Mouse (Mus musculus) liver, adult 2 months (tissue): ENCODE data around the gene Tob1. TPM values are rescaled to one million over a fixed set of nuclear protein-coding genes. Genes with fewer than 3 reads are reported as not detected.

Source experiments
- DNase-seq: peaks from one replicate; pipeline ENCODE4 v3.0.0-alpha.2; 2011; ENCODE audit warnings: low read depth, low spot score; ENCODE audit errors: extremely low read depth
- H3K27ac ChIP-seq: fragments of 200-500 bp; replicated peaks from 2 replicates; pipeline ENCODE4 v1.5.1; 2012; ENCODE audit warnings: low read depth, mild to moderate bottlenecking, control low read depth, inconsistent platforms, low read length; ENCODE audit not compliant: insufficient read depth
- H3K27me3 ChIP-seq: fragments of 200-500 bp; 2 replicates; pipeline ENCODE4 v1.6.1; 2012; ENCODE audit warnings: mild to moderate bottlenecking, moderate library complexity, low read length, inconsistent platforms; ENCODE audit not compliant: control insufficient read depth, insufficient read depth
- H3K36me3 ChIP-seq: fragments of 200-500 bp; 2 replicates; pipeline ENCODE4 v1.6.1; 2012; ENCODE audit warnings: low read length, inconsistent platforms; ENCODE audit not compliant: control insufficient read depth, insufficient read depth
- H3K4me1 ChIP-seq: fragments of 200-500 bp; 2 replicates; pipeline ENCODE4 v1.6.1; 2011; ENCODE audit warnings: low read length; ENCODE audit not compliant: control insufficient read depth, insufficient read depth
- H3K4me3 ChIP-seq: fragments of 200-500 bp; 2 replicates; pipeline ENCODE4 v1.5.1; 2011; ENCODE audit warnings: low read depth, mild to moderate bottlenecking, control low read depth, low read length, moderate library complexity; ENCODE audit not compliant: insufficient read depth
- H3K79me2 ChIP-seq: fragments of 200-500 bp; 2 replicates; pipeline ENCODE4 v1.6.1; 2012; ENCODE audit warnings: inconsistent platforms, mild to moderate bottlenecking, low read length, moderate library complexity; ENCODE audit not compliant: control insufficient read depth, insufficient read depth
- H3K9ac ChIP-seq: fragments of 200-500 bp; 2 replicates; pipeline ENCODE4 v1.6.1; 2012; ENCODE audit warnings: low read depth, mild to moderate bottlenecking, control low read depth, inconsistent platforms, low read length
- CTCF ChIP-seq: fragments of 200-500 bp; IDR thresholded peaks from 2 replicates; pipeline ENCODE4 v1.5.1; 2011; ENCODE audit warnings: low read depth, low read length, control low read depth
- POLR2A ChIP-seq: fragments of 200-500 bp; IDR thresholded peaks from 2 replicates; pipeline ENCODE4 v1.6.1; 2011; ENCODE audit warnings: low read length, control low read depth; ENCODE audit not compliant: insufficient read depth; ENCODE audit errors: extremely low read depth
- WGBS: fragments of 180-500 bp; shearing (Covaris S2); methylation state at CpG from one replicate; pipeline ENCODE4 v1.1.7; 2018; 5-methylcytosine and 5-hydroxymethylcytosine counted together
- polyA plus RNA-seq: library from polyadenylated mRNA; depleted of rRNA; stranded (reverse); fragments of >200 nt; gene quantifications from 2 replicates; pipeline ENCODE4 v1.2.3, GENCODE M21; 2012
- total RNA-seq: library from RNA; depleted of rRNA; stranded (reverse); fragments of >200 nt; gene quantifications from 2 replicates; pipeline ENCODE4 v1.2.3, GENCODE M21; 2014

Gene Tob1
- total and polyA plus RNA-seq, 2 experiments = 39.9 to 47.1 TPM

DNA sequence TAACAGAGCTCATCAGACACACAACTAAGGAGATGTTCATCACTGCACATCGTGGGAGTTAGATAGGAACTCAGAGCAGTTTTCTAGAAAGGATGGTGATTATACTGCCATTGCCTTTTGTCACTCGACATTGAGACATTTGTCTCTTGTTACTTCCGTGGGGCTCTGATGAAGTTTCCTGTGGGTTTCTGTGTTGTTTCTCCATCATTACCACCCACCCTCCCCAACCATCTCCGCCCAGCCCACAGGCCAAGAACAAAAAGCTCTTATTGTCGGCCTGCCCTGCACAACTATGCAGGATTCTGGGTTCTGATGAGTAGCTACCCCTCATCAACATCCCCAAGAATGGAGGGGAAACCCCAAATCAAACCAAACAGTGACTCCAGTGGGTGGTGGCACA, 41.7 kb upstream of the Tob1 start:
- H3K79me2 ChIP-seq = no peaks in the 10 kb centered on the region
- peaks cover 17% of the 10 kb centered on the region for H3K4me1 ChIP-seq
- WGBS = 78% methylated on average over 5 of the region's 5 CpGs
- H3K36me3 ChIP-seq = no peaks in the 10 kb centered on the region
- no peak for TF ChIP-seq POLR2A
- TF ChIP-seq CTCF = no peak
- DNase-seq = no peak
- H3K27me3 ChIP-seq = no peaks in the 10 kb centered on the region
- no peak overlapping the region for H3K9ac ChIP-seq
- H3K4me3 ChIP-seq = no peak overlapping the region
- no peak overlapping the region for H3K27ac ChIP-seq

DNA sequence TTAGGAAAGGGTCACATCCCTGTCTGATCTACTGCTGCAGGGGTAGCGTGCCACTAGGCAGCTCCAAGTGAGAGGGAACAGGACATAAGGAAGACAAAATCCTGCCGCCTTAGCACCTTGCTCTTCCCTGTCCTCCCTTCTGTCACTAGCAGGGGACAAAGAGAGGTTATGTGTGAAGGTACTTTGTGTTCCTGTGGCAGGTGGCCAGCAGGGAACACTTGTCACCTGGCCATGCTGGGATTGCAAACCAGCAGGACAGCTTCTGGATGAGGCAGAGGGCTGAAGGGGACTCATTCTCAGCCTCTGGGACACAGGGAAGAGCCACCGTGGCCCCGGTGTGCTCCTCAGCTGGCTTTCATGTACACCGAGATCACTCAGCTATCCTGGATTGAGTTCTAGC, 39.6 kb upstream of the Tob1 start:
- no peaks in the 10 kb centered on the region for H3K79me2 ChIP-seq
- TF ChIP-seq POLR2A = no peak
- no peak overlapping the region for H3K9ac ChIP-seq
- WGBS = 74% methylated on average over 5 of the region's 5 CpGs
- peaks cover 8% of the 10 kb centered on the region for H3K4me1 ChIP-seq
- no peak overlapping the region for H3K4me3 ChIP-seq
- H3K27ac ChIP-seq = no peak overlapping the region
- DNase-seq = peak; percentile 77
- no peaks in the 10 kb centered on the region for H3K27me3 ChIP-seq
- H3K36me3 ChIP-seq = no peaks in the 10 kb centered on the region

DNA sequence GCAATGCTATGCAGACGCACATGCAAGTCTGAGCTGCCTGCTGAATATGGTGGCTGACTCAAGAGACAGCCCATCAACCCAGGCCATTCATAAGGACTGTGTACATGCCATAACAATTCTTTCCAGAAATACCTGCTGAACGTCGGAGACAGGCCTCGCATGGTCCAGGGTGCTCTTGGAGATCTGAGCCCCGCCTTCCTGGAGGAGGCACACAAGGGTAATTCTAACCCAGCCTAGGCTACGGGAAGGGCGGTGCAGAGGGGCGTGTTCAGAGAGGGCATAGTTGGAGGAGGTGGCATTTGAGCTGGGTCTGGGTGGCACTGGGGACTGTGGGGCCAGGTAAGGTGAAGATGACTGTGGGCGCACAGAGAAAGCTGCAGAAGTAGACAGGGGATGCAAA, 39.1 kb upstream of the Tob1 start:
- Histone ChIP-seq H3K9ac (no peak overlapping the region), H3K4me3 (no peak overlapping the region)

DNA sequence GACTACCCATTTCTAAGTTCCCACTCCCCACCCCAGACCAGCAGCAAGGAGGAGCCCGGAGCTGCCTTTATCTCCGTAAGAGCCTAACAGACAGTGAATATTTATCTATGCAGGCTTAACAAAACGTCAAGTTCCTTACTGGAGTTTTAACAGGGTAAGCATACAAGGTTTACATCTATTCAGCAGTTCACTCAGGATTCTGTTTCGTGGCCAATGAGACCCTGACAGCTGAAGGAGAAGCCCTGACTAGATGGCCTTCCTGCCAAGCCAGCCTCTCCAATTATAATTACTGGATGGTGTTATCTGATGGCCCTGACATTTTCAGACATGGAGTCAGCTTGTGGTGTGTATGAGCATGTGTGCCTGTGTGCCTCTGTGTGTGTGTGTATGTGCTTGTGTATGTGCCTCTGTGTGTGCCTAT, 37.5 kb upstream of the Tob1 start:
- TF ChIP-seq POLR2A (no peak), CTCF (no peak)
- no peaks in the 10 kb centered on the region for H3K27me3 ChIP-seq
- peaks cover 8% of the 10 kb centered on the region for H3K4me1 ChIP-seq
- no peak for DNase-seq
- no peaks in the 10 kb centered on the region for H3K79me2 ChIP-seq
- H3K36me3 ChIP-seq = no peaks in the 10 kb centered on the region
- H3K9ac ChIP-seq = no peak overlapping the region
- H3K27ac ChIP-seq = no peak overlapping the region
- H3K4me3 ChIP-seq = no peak overlapping the region
- WGBS = 85% methylated on average over 4 of the region's 4 CpGs

More for the DNA sequence above, 39.1 kb upstream of the Tob1 start:
- Histone ChIP-seq H3K27me3 (no peaks in the 10 kb centered on the region), H3K36me3 (no peaks in the 10 kb centered on the region), H3K27ac (no peak overlapping the region), H3K4me1 (peaks cover 8% of the 10 kb centered on the region), H3K79me2 (no peaks in the 10 kb centered on the region)
- DNase-seq = no peak
- TF ChIP-seq CTCF (no peak), POLR2A (no peak)
- 88% methylated on average over 9 of the region's 9 CpGs for WGBS

DNA sequence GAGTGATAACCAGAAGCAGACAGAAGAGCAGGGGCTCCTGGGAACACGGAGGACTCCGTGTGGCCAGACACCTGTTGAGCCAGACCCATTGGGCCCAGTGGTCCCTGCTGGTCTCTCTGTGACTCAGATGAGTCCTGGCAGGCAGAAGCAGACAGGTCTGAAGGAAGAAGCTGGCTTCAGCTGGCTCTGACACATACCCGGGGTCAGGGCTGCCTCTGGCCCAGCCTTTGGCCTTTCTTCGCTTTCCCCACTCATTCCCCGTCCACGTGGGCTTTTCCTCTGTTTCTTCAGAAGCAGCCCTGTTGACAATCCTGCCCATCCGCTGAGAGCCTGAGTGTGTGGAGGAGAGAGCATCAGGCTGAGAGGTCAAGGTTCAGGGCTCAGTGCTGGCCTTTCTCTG, 36.0 kb upstream of the Tob1 start:
- no peak overlapping the region for H3K27ac ChIP-seq
- H3K27me3 ChIP-seq = no peaks in the 10 kb centered on the region
- no peak overlapping the region for H3K4me3 ChIP-seq
- H3K4me1 ChIP-seq = peaks cover 8% of the 10 kb centered on the region
- TF ChIP-seq CTCF (no peak), POLR2A (no peak)
- no peak overlapping the region for H3K9ac ChIP-seq
- no peaks in the 10 kb centered on the region for H3K79me2 ChIP-seq
- no peak for DNase-seq
- no peaks in the 10 kb centered on the region for H3K36me3 ChIP-seq
- 73% methylated on average over 7 of the region's 7 CpGs for WGBS

DNA sequence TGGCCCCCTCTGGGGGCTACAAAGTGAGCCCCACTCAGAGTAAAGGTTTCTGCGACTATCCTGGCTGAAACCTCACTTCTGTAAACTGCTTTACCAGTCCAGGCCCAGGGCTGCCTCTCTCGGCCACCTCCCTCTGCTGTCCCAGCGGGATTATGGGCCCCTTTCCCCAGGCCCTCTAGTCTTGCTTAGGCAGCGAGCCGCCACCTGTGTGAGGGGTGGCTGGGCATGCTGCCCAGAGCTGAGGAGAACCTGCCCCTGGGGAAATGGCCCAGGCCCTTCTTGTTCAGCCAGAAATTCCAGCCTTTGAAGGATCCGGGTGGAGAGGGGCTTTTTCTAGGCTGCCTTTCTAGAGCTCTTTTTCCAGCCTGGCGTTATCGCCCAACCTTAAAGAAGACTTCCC, 35.6 kb upstream of the Tob1 start:
- no peak for TF ChIP-seq CTCF
- no peak for TF ChIP-seq POLR2A
- Histone ChIP-seq H3K9ac (no peak overlapping the region), H3K79me2 (no peaks in the 10 kb centered on the region), H3K27ac (no peak overlapping the region), H3K27me3 (no peaks in the 10 kb centered on the region), H3K4me1 (peaks cover 8% of the 10 kb centered on the region), H3K4me3 (no peak overlapping the region), H3K36me3 (no peaks in the 10 kb centered on the region)
- no peak for DNase-seq
- 94% methylated on average over 8 of the region's 8 CpGs for WGBS
